13 mouse cellular contexts compared by ENCODE assay signal in the genomic region with DNA sequence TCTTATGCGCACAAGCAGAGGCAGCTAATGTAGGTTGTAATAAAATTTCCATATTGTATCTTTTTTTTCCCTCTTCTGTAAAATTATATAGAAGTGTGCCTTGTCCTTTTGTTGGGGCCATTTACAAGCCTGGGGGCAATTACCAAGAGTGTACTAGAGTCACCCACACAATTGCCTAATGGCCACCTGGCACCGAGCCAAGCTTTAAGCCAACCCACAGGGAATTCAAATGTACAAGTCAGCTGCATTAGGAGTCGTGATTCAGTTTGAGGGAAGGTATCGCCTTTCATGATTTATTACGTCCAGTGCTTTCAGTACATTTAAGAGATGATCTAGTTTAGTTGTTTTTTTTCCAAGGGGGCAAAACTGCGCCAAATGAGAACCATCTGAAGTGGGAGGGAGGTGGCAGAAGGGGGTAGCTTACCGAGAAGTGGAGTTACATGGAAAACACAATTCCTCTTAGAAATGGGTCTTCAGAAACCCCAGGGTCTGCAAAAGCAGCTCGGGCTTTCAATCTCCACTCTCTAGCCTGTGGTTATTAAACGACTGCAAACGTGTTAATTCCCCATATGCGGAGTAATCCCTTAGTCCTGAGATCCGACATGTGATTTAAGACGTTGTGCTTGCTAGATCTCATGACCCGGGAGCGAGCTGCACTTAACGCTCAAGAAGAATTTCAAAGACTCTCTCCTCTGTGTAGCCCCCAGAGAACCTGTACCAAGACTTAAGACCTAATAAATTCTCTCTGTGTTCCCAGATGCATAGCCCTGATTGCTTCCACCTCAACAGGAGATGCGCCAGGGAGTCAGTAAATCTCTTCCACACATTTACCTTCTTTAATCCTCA.
DNase-seq lines count a peak whose midpoint lies in the region; ATAC-seq and TF ChIP-seq lines count a peak whose summit lies in the region.
"Had no signal": no experiment of that assay in that cellular context is flagged by ENCODE, and none has a peak within 500 bp of the region (broad histone marks: within the 10 kb centered on the region; RNA-seq: fewer than 3 reads in every experiment).

No protein-coding gene starts in this region.

- peak; percentile 55; the same call in 1 of the 2 replicates for ATAC-seq in kidney, embryonic 14.5 days (ENCODE audit: low FRiP score, low TSS enrichment)
- peak; percentile 79 for ATAC-seq in forebrain, embryonic 11.5 days (replicated peaks; ENCODE audit: low FRiP score)
- peak; percentile 47; the same call in 1 of the 2 replicates for ATAC-seq in limb, embryonic 14.5 days (ENCODE audit: low FRiP score, low read depth)

- no peaks in the 10 kb centered on the region for H3K4me1 ChIP-seq in kidney, embryonic 14.5 days (ENCODE audit: control insufficient read depth, insufficient read depth, low read length)
- H3K4me1 ChIP-seq in forebrain, embryonic 11.5 days (replicated peaks; ENCODE audit: control insufficient read depth, insufficient read depth, low read length) = peaks cover 5% of the 10 kb centered on the region; the same call in 1 of the 2 replicates
- peaks cover 15% of the 10 kb centered on the region; the same call in 1 of the 2 replicates for H3K4me1 ChIP-seq in limb, embryonic 14.5 days (ENCODE audit: control insufficient read depth, insufficient read depth, low read length)
- no peaks in the 10 kb centered on the region for H3K4me1 ChIP-seq in heart, embryonic 10.5 days

- no peak overlapping the region for H3K9ac ChIP-seq in kidney, embryonic 14.5 days (ENCODE audit: low read depth, low read length)
- H3K9ac ChIP-seq in forebrain, embryonic 11.5 days (ENCODE audit: low read length) = no peak overlapping the region
- no peak overlapping the region for H3K9ac ChIP-seq in limb, embryonic 14.5 days (ENCODE audit: low read depth, low read length, severe bottlenecking)
- H3K9ac ChIP-seq: liver, embryonic 14.5 days had no signal

- WGBS in kidney, embryonic 14.5 days = 17% methylated on average over 17 of the region's 17 CpGs
- WGBS in forebrain, embryonic 11.5 days = 64% methylated on average over 17 of the region's 17 CpGs
- 7% methylated on average over 17 of the region's 17 CpGs for WGBS in limb, embryonic 14.5 days
- WGBS in heart, embryonic 10.5 days = 77% methylated on average over 17 of the region's 17 CpGs

- H3K9me3 ChIP-seq in kidney, embryonic 14.5 days (ENCODE audit: control insufficient read depth, low read length) = no peaks in the 10 kb centered on the region
- H3K9me3 ChIP-seq in forebrain, embryonic 11.5 days (ENCODE audit: control insufficient read depth, low read length) = no peaks in the 10 kb centered on the region
- H3K9me3 ChIP-seq in limb, embryonic 14.5 days (ENCODE audit: control insufficient read depth, low read length) = no peaks in the 10 kb centered on the region
- H3K9me3 ChIP-seq in heart, embryonic 10.5 days = no peaks in the 10 kb centered on the region

- no peaks in the 10 kb centered on the region; the same call in 1 of the 2 replicates for H3K27me3 ChIP-seq in kidney, embryonic 14.5 days (ENCODE audit: control insufficient read depth, insufficient read depth, low read length)
- H3K27me3 ChIP-seq in forebrain, embryonic 11.5 days (ENCODE audit: control insufficient read depth, insufficient read depth, low read length) = no peaks in the 10 kb centered on the region
- no peaks in the 10 kb centered on the region for H3K27me3 ChIP-seq in limb, embryonic 14.5 days (ENCODE audit: control insufficient read depth, insufficient read depth, low read length)
- no peaks in the 10 kb centered on the region for H3K27me3 ChIP-seq in heart, embryonic 10.5 days (ENCODE audit: insufficient read depth, poor library complexity, severe bottlenecking)
- H3K27me3 ChIP-seq: CH12.LX had no signal

- H3K27ac ChIP-seq in kidney, embryonic 14.5 days (ENCODE audit: low read depth, low read length) = no peak overlapping the region
- H3K27ac ChIP-seq in forebrain, embryonic 11.5 days (ENCODE audit: low read depth, low read length) = no peak overlapping the region
- H3K27ac ChIP-seq in limb, embryonic 14.5 days (replicated peaks; ENCODE audit: low read depth, low read length) = no peak overlapping the region
- no peak overlapping the region for H3K27ac ChIP-seq in heart, embryonic 10.5 days
- H3K27ac ChIP-seq: liver, embryonic 14.5 days had no signal

- TF ChIP-seq POLR2A in limb, embryonic 14.5 days (IDR thresholded peaks at IDR 0.05; ENCODE audit: borderline replicate concordance, extremely low read depth, insufficient read depth, insufficient read length) = no peak

- H3K4me3 ChIP-seq in kidney, embryonic 14.5 days (ENCODE audit: low read length) = no peak overlapping the region
- H3K4me3 ChIP-seq in forebrain, embryonic 11.5 days (ENCODE audit: low read depth, low read length) = no peak overlapping the region
- no peak overlapping the region for H3K4me3 ChIP-seq in limb, embryonic 14.5 days (replicated peaks; ENCODE audit: low read length)
- H3K4me3 ChIP-seq in heart, embryonic 10.5 days = no peak overlapping the region
- H3K4me3 ChIP-seq: erythroblast, embryonic 14.5 days had no signal

- no peaks in the 10 kb centered on the region for H3K36me3 ChIP-seq in kidney, embryonic 14.5 days (ENCODE audit: control insufficient read depth, insufficient read depth, low read length)
- no peaks in the 10 kb centered on the region for H3K36me3 ChIP-seq in forebrain, embryonic 11.5 days (ENCODE audit: control insufficient read depth, insufficient read depth, low read length)
- no peaks in the 10 kb centered on the region for H3K36me3 ChIP-seq in limb, embryonic 14.5 days (ENCODE audit: control insufficient read depth, insufficient read depth, low read length)
- H3K36me3 ChIP-seq in heart, embryonic 10.5 days = no peaks in the 10 kb centered on the region

- no peak overlapping the region for H3K4me2 ChIP-seq in kidney, embryonic 14.5 days (replicated peaks; ENCODE audit: low read depth, low read length)
- H3K4me2 ChIP-seq in forebrain, embryonic 11.5 days (ENCODE audit: low read depth, low read length, severe bottlenecking) = no peak overlapping the region
- peak overlapping the region; percentile 11; the same call in 1 of the 2 replicates for H3K4me2 ChIP-seq in limb, embryonic 14.5 days (replicated peaks; ENCODE audit: low read depth, low read length, severe bottlenecking)

- DNase-seq in kidney, adult 11 months = no peak
- DNase-seq in MN1 (ENCODE audit: low spot score) = peak; percentile 57
- peak; percentile 72 for DNase-seq in forebrain, embryonic 11.5 days (ENCODE audit: low spot score)
- peak; percentile 62 for DNase-seq in limb, embryonic 14.5 days (ENCODE audit: low spot score)
- DNase-seq in ovary, postnatal 36 days (ENCODE audit: low spot score) = no peak
- no peak for DNase-seq in heart, embryonic 10.5 days (ENCODE audit: low spot score)
- DNase-seq in spleen, adult 18-20 months = no peak
- DNase-seq: adrenal gland, postnatal 25 days; thymus, postnatal 4 days had no signal

Comparison
In these comparisons a context has a peak if more than half of its experiments do, and no peak if none do; other contexts are left out.
1. DNase-seq: peak in MN1 (single experiment), forebrain, embryonic 11.5 days (single experiment) and limb, embryonic 14.5 days (single experiment); none in kidney, adult 11 months (single experiment), ovary, postnatal 36 days (single experiment), heart, embryonic 10.5 days (single experiment) and spleen, adult 18-20 months (0 of 2).
2. Peak in every context shown above with its lines, with median percentiles within 50 percentile points of each other: ATAC-seq.